Mouse (Mus musculus) adipose tissue, adult 10 weeks (tissue): ENCODE measurements around the gene Pxt1. TPM values are rescaled to one million over a fixed set of nuclear protein-coding genes. Genes with fewer than 3 reads are reported as not detected.

Experiments used
- polyA plus RNA-seq: library from polyadenylated mRNA; stranded (reverse); fragments of 350-450 nt; fragmentation: Illumina TruSeq; extraction: RNeasy Lipid Tissue Mini Kit (QIAGEN cat#74804); gene quantifications from one replicate; pipeline ENCODE4 v1.2.3, GENCODE M21; 2014; ENCODE audit warnings: low read depth, low replicate concordance

Pxt1 gene
- polyA plus RNA-seq = 2.5 TPM

GRCm38 (mm10) chr17:28943740-28944139 is at the start of gene Pxt1:
Gene Pxt1 (minus strand): TSS chr17:28943840.

GRCm38 (mm10) chr17:28951831-28952799 is 8.5 kb upstream of the Pxt1 start, which contains the start of gene Kctd20:
Gene Kctd20 (plus strand): TSS chr17:28951950.

GRCm38 (mm10) chr17:28915060-28915628 is 28.5 kb downstream of the Pxt1 start, which contains the start of gene 4930539E08Rik:
Gene 4930539E08Rik (minus strand): TSS chr17:28915324.

Other genes starting within 250 kb of the Pxt1 start
- gene AC170998.1, start 217.8 kb downstream of the Pxt1 start, polyA plus RNA-seq = not detected
- gene Mapk13, start 174.5 kb downstream of the Pxt1 start, polyA plus RNA-seq = 31.0 TPM
- gene Brpf3, start 142.8 kb downstream of the Pxt1 start, polyA plus RNA-seq = 33.7 TPM
- 1.5 TPM for gene Pnpla1, start 85.4 kb downstream of the Pxt1 start, polyA plus RNA-seq
- gene 4930539E08Rik, start 28.5 kb downstream of the Pxt1 start, polyA plus RNA-seq = 0.42 TPM
- 37.2 TPM for gene Kctd20, start 8.1 kb upstream of the Pxt1 start, polyA plus RNA-seq
- 70.6 TPM for gene Stk38, start 64.2 kb upstream of the Pxt1 start, polyA plus RNA-seq
- 133 TPM for gene Srsf3, start 88.8 kb upstream of the Pxt1 start, polyA plus RNA-seq
- gene Cdkn1a, start 147.1 kb upstream of the Pxt1 start, polyA plus RNA-seq = 42.9 TPM
- 10.0 TPM for gene Rab44, start 170.3 kb upstream of the Pxt1 start, polyA plus RNA-seq